Mouse (Mus musculus): ENCODE results near the gene Otud7b. TPM values are rescaled to one million over a fixed set of nuclear protein-coding genes. Genes with fewer than 3 reads are reported as not detected.
A peak's percentile ranks its signal among the peaks of the same experiment; 100 is the strongest.
"Not testable (repeated sequence)": the region's sequence is repeated elsewhere in the genome, so short reads cannot be mapped to it uniquely, and the experiment has no call there.

Otud7b gene
- polyA plus RNA-seq, 1 experiment from 2014 or later, result 26.1 TPM

DNA sequence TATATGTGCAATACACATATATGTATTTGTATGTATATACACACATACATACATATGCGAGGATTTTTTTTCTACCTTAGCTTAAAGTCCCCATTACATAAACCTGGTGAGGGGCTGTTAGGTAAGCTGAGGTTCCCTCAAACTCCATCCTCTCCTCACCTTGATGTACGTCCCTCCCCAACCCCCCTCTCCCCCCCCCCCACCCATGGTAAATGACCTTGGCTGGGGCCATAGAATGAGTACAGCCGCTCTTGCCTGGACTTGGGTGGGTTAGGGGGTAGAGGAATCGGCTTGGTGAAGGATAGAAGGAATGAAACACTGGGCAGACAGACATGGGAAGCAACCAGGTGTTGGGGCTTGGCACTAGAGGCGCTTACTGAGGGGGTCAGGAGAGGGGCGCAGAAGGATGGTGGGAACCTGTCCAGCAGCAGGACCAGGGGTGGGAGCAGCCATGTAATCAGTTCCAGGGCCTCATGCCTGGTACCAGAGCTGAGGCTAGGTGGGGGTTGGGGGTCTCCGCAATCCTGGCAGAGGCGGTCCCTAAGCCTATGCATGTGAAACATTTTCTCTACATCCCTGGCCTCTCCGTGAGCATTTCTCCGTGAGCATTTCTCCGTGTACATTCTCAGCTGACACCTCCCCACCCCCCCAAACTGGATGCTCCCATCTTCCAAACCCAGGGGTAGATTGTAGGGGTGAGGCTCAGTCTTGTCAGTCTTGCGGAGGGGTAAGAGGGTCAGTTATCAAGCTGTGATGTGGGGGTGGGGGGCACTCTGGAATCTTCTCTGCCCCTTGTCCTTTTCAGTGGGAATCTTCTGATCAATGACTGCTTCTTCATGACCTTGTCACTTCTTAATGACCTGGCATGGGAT is 77.4 kb downstream of the Otud7b start:
- H3K9ac ChIP-seq, result peak overlapping the region; percentile 4; the same call in 1 of the 2 replicates
- 0 out of 2 replicates have a peak, but pooled peaks have one; percentile 2 for ATAC-seq (ENCODE audit: insufficient number of reproducible peaks, low FRiP score, low TSS enrichment, low read depth)
- WGBS, result 23% methylated on average over 12 of the region's 12 CpGs
- no peaks in the 10 kb centered on the region for H3K9me3 ChIP-seq (replicated peaks)
- peaks cover 18% of the 10 kb centered on the region for H3K36me3 ChIP-seq
- H3K4me1 ChIP-seq, result peaks cover 29% of the 10 kb centered on the region
- H3K27me3 ChIP-seq, result no peaks in the 10 kb centered on the region
- H3K27ac ChIP-seq (replicated peaks), result no peak overlapping the region
- peak overlapping the region; percentile 81 for H3K4me2 ChIP-seq (replicated peaks)
- peak overlapping the region; percentile 57 for H3K4me3 ChIP-seq (replicated peaks)

GRCm38 (mm10) chr3:96182382-96182776 is 78.1 kb downstream of the Otud7b start:
- Histone ChIP-seq H3K9ac (0 out of 2 replicates have a peak overlapping the region, but pooled peaks have one; percentile 4), H3K4me3 (replicated peaks) (no peak overlapping the region; the same call in 1 of the 2 replicates), H3K27ac (replicated peaks) (no peak overlapping the region)

GRCm38 (mm10) chr3:96192977-96193376 is 88.7 kb downstream of the Otud7b start:
- 33% methylated on average over 12 of the region's 12 CpGs for WGBS
- ATAC-seq (ENCODE audit: insufficient number of reproducible peaks, low FRiP score, low TSS enrichment, low read depth), result no peak

More at GRCm38 (mm10) chr3:96182382-96182776, 78.1 kb downstream of the Otud7b start:
- WGBS, result 19% methylated on average over 4 of the region's 4 CpGs
- H3K36me3 ChIP-seq, result peaks cover 15% of the 10 kb centered on the region
- H3K27me3 ChIP-seq, result no peaks in the 10 kb centered on the region
- H3K9me3 ChIP-seq (replicated peaks), result no peaks in the 10 kb centered on the region
- ATAC-seq (ENCODE audit: insufficient number of reproducible peaks, low FRiP score, low TSS enrichment, low read depth), result no peak
- peak overlapping the region; percentile 81 for H3K4me2 ChIP-seq (replicated peaks)
- peaks cover 29% of the 10 kb centered on the region for H3K4me1 ChIP-seq

GRCm38 (mm10) chr3:96194966-96195365 is 90.6 kb downstream of the Otud7b start:
- Histone ChIP-seq H3K27me3 (no peaks in the 10 kb centered on the region), H3K9ac (no peak overlapping the region), H3K4me3 (replicated peaks) (no peak overlapping the region), H3K9me3 (replicated peaks) (no peaks in the 10 kb centered on the region), H3K27ac (replicated peaks) (no peak overlapping the region), H3K4me1 (peaks cover 14% of the 10 kb centered on the region), H3K4me2 (replicated peaks) (no peak overlapping the region), H3K36me3 (peaks cover 8% of the 10 kb centered on the region; the same call in 1 of the 2 replicates)
- WGBS, result 75% methylated on average over 10 of the region's 10 CpGs
- ATAC-seq (ENCODE audit: insufficient number of reproducible peaks, low FRiP score, low TSS enrichment, low read depth), result no peak

More at GRCm38 (mm10) chr3:96192977-96193376, 88.7 kb downstream of the Otud7b start:
- H3K27me3 ChIP-seq, result no peaks in the 10 kb centered on the region
- H3K4me1 ChIP-seq, result peaks cover 11% of the 10 kb centered on the region
- H3K4me3 ChIP-seq (replicated peaks), result no peak overlapping the region
- no peak overlapping the region for H3K9ac ChIP-seq
- H3K27ac ChIP-seq (replicated peaks), result no peak overlapping the region
- peaks cover 12% of the 10 kb centered on the region; the same call in 1 of the 2 replicates for H3K36me3 ChIP-seq
- H3K9me3 ChIP-seq (replicated peaks), result no peaks in the 10 kb centered on the region
- H3K4me2 ChIP-seq (replicated peaks), result peak overlapping the region; percentile 8; the same call in 1 of the 2 replicates

DNA sequence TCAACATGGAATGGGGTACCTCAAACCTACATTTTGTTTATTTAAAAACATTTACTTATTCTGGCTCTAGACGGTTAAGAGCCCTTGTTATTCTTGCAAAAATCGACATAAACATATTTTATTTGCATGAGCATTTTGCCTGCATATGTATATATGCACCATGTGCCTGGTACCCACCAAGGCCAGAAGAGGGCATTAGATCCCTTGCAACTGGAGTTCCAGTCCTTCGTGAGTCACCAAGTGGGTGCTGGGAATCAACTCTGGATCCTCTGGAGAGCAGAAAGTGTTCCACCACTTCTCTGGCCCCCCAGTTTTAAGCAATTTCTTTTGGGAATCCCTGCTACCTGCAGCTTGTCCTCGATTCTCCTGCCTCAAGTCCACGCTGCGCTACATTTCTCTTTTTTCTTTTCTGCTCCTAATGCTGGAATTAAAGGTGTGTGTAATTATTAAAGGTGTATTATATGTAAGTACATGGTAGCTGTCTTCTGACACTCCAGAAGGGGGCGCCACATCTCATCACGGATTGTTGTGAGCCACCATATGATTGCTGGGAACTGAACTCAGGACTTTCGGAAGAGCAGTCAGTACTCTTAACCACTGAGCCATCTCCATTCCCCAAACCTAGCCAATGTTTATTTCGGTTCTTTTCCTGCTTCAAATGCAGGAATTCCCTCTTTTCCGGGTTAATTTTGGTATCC is 91.4 kb downstream of the Otud7b start:
- Histone ChIP-seq H3K27me3 (no peaks in the 10 kb centered on the region), H3K4me2 (replicated peaks) (no peak overlapping the region), H3K9me3 (replicated peaks) (no peaks in the 10 kb centered on the region), H3K36me3 (peaks cover 3% of the 10 kb centered on the region; the same call in 1 of the 2 replicates), H3K9ac (no peak overlapping the region), H3K4me3 (replicated peaks) (no peak overlapping the region), H3K27ac (replicated peaks) (no peak overlapping the region), H3K4me1 (peaks cover 14% of the 10 kb centered on the region)
- ATAC-seq (ENCODE audit: insufficient number of reproducible peaks, low FRiP score, low TSS enrichment, low read depth), result no peak
- WGBS, result 89% methylated on average over 11 of the region's 11 CpGs

- no peaks in the 10 kb centered on the region for H3K27me3 ChIP-seq
- peaks cover 14% of the 10 kb centered on the region for H3K4me1 ChIP-seq
- H3K9me3 ChIP-seq (replicated peaks), result no peaks in the 10 kb centered on the region
- peaks cover 2% of the 10 kb centered on the region; the same call in 1 of the 2 replicates for H3K36me3 ChIP-seq
- peak overlapping the region; percentile 75 for H3K4me3 ChIP-seq (replicated peaks)
- 16% methylated on average over 27 of the region's 27 CpGs for WGBS
- peak overlapping the region; percentile 75 for H3K9ac ChIP-seq
- peak overlapping the region; percentile 97 for H3K27ac ChIP-seq (replicated peaks)
- peak overlapping the region; percentile 88 for H3K4me2 ChIP-seq (replicated peaks)
- no peak for ATAC-seq (ENCODE audit: insufficient number of reproducible peaks, low FRiP score, low TSS enrichment, low read depth)
Measured at GRCm38 (mm10) chr3:96196437-96197128, 92.3 kb downstream of the Otud7b start.

- peaks cover 14% of the 10 kb centered on the region for H3K4me1 ChIP-seq
- peak overlapping the region; percentile 75 for H3K9ac ChIP-seq
- no peaks in the 10 kb centered on the region for H3K27me3 ChIP-seq
- H3K9me3 ChIP-seq (replicated peaks), result no peaks in the 10 kb centered on the region
- H3K4me3 ChIP-seq (replicated peaks), result peak overlapping the region; percentile 75
- H3K27ac ChIP-seq (replicated peaks), result peak overlapping the region; percentile 97
- H3K4me2 ChIP-seq (replicated peaks), result peak overlapping the region; percentile 88
- peaks cover under 1% of the 10 kb centered on the region; the same call in 1 of the 2 replicates for H3K36me3 ChIP-seq
- WGBS, result under 1% methylated on average over 50 of the region's 50 CpGs
- ATAC-seq (ENCODE audit: insufficient number of reproducible peaks, low FRiP score, low TSS enrichment, low read depth), result peak; percentile 96
Measured at GRCm38 (mm10) chr3:96197129-96197749, 92.9 kb downstream of the Otud7b start.

- Histone ChIP-seq H3K36me3 (no peaks in the 10 kb centered on the region; the same call in 1 of the 2 replicates), H3K27me3 (no peaks in the 10 kb centered on the region), H3K4me2 (replicated peaks) (peak overlapping the region; percentile 88), H3K9ac (no peak overlapping the region), H3K27ac (replicated peaks) (peak overlapping the region; percentile 39; the same call in 1 of the 2 replicates), H3K4me3 (replicated peaks) (peak overlapping the region; percentile 75), H3K4me1 (peaks cover 14% of the 10 kb centered on the region), H3K9me3 (replicated peaks) (no peaks in the 10 kb centered on the region)
- WGBS, result 11% methylated on average over 6 of the region's 6 CpGs
- ATAC-seq (ENCODE audit: insufficient number of reproducible peaks, low FRiP score, low TSS enrichment, low read depth), result no peak
Measured at GRCm38 (mm10) chr3:96198181-96198580, 93.9 kb downstream of the Otud7b start.

DNA sequence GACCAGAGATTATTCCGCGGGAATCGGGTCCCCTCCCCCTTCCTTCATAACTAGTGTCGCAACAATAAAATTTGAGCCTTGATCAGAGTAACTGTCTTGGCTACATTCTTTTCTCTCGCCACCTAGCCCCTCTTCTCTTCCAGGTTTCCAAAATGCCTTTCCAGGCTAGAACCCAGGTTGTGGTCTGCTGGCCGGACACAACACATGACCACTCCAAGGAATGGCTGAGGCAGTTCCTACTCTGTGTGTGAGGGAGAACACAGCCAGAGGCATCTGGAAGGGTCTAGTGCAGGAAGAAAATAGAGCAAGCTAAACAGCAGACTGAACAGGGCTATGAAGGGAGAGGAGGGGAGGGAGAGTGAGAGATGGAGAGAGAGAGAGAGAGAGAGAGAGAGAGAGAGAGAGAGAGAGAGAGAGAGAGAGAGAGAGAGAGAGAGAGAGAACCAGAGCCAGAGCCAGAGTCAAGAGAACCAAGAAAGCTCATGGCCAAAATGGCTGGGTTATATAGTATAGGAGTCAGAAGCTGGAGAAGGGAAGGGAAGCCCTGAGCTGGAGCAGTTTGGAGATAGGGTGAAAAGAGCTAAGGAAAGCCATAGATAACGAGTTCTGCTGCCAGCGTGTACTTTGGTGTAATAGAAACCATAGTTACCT is 94.4 kb downstream of the Otud7b start:
- not testable (repeated sequence) for H3K27ac ChIP-seq (replicated peaks); H3K9ac ChIP-seq; H3K9me3 ChIP-seq (replicated peaks); ATAC-seq (ENCODE audit: insufficient number of reproducible peaks, low FRiP score, low TSS enrichment, low read depth); H3K36me3 ChIP-seq; H3K4me3 ChIP-seq (replicated peaks); H3K27me3 ChIP-seq; H3K4me2 ChIP-seq (replicated peaks)
- WGBS, result 43% methylated on average over 5 of the region's 8 CpGs
- peaks cover 14% of the 10 kb centered on the region for H3K4me1 ChIP-seq

DNA sequence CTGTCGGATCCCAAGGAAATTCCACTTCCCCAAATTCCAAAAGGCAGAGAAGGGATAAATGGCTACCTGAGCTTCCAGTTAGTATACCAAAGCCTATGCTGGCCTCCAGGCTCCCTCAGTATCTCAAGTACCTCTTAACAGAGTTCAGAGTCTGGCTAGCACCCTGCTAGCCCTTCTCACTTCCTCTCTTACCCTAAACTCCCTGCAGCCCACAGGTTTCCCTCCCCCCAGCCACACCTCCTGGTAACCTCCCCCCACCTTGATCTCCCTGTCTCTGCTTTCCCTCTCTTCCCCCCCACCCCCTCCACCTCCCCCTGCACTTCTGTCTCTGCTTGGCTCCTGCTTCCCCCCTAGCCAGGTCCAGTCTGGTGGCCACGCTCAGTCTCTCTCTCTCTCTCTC is 95.4 kb downstream of the Otud7b start:
- H3K27ac ChIP-seq (replicated peaks), result no peak overlapping the region
- H3K9ac ChIP-seq, result no peak overlapping the region
- peaks cover 14% of the 10 kb centered on the region for H3K4me1 ChIP-seq
- no peaks in the 10 kb centered on the region for H3K27me3 ChIP-seq
- WGBS, result 44% methylated on average over 2 of the region's 2 CpGs
- H3K9me3 ChIP-seq (replicated peaks), result no peaks in the 10 kb centered on the region
- no peak for ATAC-seq (ENCODE audit: insufficient number of reproducible peaks, low FRiP score, low TSS enrichment, low read depth)
- H3K36me3 ChIP-seq, result no peaks in the 10 kb centered on the region
- H3K4me3 ChIP-seq (replicated peaks), result no peak overlapping the region
- no peak overlapping the region for H3K4me2 ChIP-seq (replicated peaks)
